Mouse (Mus musculus): ENCODE measurements around the gene Map4k2. TPM values are rescaled to one million over a fixed set of nuclear protein-coding genes. Genes with fewer than 3 reads are reported as not detected.
A peak's percentile ranks its signal among the peaks of the same experiment; 100 is the strongest.

The Map4k2 gene
- polyA plus RNA-seq, 1 experiment from 2014 or later, result 11.3 TPM

DNA sequence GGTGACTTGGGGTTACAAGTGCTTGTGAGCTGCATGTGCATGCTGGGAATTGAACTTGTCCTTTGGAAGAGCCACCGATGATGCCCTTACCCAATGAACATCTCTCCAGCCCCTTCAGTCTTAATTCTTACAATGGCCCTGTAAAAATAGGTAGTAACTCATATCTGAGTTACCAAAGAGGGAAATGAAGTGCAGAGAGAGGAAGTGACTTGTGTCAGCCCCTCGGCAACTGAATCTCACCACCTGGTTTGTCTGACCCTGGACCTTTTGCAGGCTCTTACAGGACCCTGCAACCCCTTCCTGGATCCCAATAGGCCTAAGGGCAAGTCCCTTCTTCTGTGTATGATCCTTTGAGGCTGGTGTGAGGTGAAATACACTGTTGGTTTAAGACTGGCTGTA, 11.2 kb downstream of the Map4k2 start:
- 93% methylated on average over 2 of the region's 2 CpGs for WGBS
- Histone ChIP-seq H3K4me3 (no peak overlapping the region), H3K9me3 (replicated peaks) (no peaks in the 10 kb centered on the region), H3K4me1 (peaks cover 14% of the 10 kb centered on the region), H3K27ac (replicated peaks) (no peak overlapping the region), H3K36me3 (peaks cover 42% of the 10 kb centered on the region), H3K27me3 (ENCODE audit: low read depth, poor library complexity, severe bottlenecking) (no peaks in the 10 kb centered on the region)
- DNase-seq (ENCODE audit: low spot score), result no peak

DNA sequence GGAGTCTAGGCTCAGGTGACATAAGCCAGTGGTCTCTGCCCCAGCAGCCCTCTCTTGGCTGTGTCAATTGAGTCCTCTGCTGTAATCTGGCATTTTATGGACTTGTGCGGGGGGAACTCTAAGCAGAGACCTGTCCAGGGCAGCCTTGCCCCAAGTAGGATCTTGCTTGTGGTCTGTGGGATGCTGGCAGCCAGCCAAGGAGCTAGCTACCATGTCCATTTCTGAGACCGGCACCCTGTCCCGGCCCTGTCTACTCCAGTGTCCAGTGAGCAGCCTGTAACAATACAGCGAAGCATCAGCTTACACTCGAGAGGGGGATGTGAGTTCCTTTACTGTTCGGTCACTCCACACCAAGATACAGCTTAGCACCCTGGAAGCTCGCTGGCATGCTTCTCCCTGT, 13.1 kb downstream of the Map4k2 start:
- H3K9me3 ChIP-seq (replicated peaks), result no peaks in the 10 kb centered on the region
- 93% methylated on average over 7 of the region's 7 CpGs for WGBS
- no peak overlapping the region for H3K27ac ChIP-seq (replicated peaks)
- H3K27me3 ChIP-seq (ENCODE audit: low read depth, poor library complexity, severe bottlenecking), result no peaks in the 10 kb centered on the region
- no peak overlapping the region for H3K4me3 ChIP-seq
- H3K36me3 ChIP-seq, result peaks cover 30% of the 10 kb centered on the region
- DNase-seq (ENCODE audit: low spot score), result no peak
- H3K4me1 ChIP-seq, result peaks cover 7% of the 10 kb centered on the region

DNA sequence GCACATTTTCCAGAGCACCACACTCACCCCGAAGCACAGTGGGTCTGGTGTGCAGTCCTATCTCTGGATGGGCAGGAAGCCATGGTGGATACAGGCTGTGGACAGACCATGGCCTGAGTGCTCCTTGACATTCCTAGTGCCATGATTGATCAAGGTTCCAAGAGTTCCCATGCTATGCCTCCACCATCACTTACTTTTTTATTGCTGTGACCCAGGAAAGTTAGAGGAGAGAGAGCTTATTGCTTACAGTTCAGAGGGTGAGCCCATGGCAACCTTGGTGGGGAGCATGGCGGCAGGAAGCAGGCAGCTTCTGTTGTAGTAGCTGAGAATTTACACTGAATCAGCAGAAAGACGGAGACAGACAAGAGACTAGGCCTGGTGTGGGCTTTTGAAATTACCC, 20.4 kb downstream of the Map4k2 start:
- WGBS, result 90% methylated on average over 3 of the region's 3 CpGs
- Histone ChIP-seq H3K27ac (replicated peaks) (no peak overlapping the region), H3K27me3 (ENCODE audit: low read depth, poor library complexity, severe bottlenecking) (no peaks in the 10 kb centered on the region), H3K9me3 (replicated peaks) (no peaks in the 10 kb centered on the region), H3K4me1 (peaks cover 21% of the 10 kb centered on the region), H3K36me3 (peaks cover 27% of the 10 kb centered on the region), H3K4me3 (no peak overlapping the region)
- DNase-seq (ENCODE audit: low spot score), result no peak

GRCm38 (mm10) chr19:6363091-6363410, 22.1 kb downstream of the Map4k2 start:
- peak overlapping the region; percentile 100 for H3K27ac ChIP-seq (replicated peaks)
- H3K4me1 ChIP-seq, result peaks cover 27% of the 10 kb centered on the region
- 3% methylated on average over 11 of the region's 11 CpGs for WGBS
- H3K9me3 ChIP-seq (replicated peaks), result no peaks in the 10 kb centered on the region
- H3K4me3 ChIP-seq, result peak overlapping the region; percentile 100
- H3K27me3 ChIP-seq (ENCODE audit: low read depth, poor library complexity, severe bottlenecking), result no peaks in the 10 kb centered on the region
- no peak for DNase-seq (ENCODE audit: low spot score)
- H3K36me3 ChIP-seq, result peaks cover 44% of the 10 kb centered on the region

DNA sequence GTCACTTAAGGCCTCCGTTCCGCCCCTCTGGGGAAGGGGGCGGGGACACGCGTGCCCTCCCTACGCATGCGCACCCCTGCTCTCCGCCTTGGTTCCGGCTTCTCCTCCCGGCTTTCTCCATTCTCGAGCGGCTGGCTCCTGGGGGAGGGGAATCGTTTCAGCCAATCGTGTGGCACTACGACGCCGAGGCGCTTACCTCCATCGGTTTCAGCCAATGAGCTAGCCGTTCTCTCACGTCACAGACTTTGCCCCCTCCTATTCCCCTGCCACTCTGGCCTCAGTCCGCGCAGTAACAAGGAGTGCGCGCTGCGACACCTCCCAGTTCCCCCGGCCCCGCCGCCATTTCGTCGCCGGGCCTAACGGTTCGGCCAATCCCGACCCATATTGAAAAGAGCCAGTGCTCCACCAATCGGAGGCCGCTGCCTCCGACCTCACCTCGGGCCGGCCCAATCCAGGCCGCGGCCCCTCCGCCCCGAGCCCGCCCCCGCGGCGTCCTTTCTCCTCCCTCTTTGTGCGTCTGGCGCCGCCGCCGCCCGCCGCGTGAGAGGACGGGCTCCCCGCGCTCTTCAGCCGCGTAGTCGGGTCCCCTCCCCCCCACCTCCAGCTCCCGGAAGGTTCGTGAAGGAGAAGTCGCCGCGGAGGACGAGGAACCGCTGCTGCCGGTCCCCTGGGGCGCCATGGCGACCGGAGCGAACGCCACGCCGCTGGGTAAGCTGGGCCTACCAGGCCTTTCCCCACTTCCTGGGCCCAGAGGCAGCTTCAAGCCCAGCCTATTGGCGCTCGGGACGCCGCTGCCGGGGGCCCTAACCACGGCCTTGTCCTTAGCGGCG, 22.7 kb downstream of the Map4k2 start, which contains the start of gene Sf1:
TSS of gene Sf1 (plus strand) at position 280 of the 830 bp plus-strand sequence.
- Histone ChIP-seq H3K27ac (replicated peaks) (peak within 1 kb of the TSS; percentile 100), H3K36me3 (peaks cover 50% of the 10 kb centered on the region), H3K4me1 (peaks cover 27% of the 10 kb centered on the region), H3K9me3 (replicated peaks) (no peaks in the 10 kb centered on the region), H3K4me3 (peak within 1 kb of the TSS; percentile 100), H3K27me3 (ENCODE audit: low read depth, poor library complexity, severe bottlenecking) (no peaks in the 10 kb centered on the region)
- DNase-seq (ENCODE audit: low spot score), result peak; percentile 100
- whole genome bisulfite sequencing, result under 1% methylated on average over 85 of the region's 85 CpGs

DNA sequence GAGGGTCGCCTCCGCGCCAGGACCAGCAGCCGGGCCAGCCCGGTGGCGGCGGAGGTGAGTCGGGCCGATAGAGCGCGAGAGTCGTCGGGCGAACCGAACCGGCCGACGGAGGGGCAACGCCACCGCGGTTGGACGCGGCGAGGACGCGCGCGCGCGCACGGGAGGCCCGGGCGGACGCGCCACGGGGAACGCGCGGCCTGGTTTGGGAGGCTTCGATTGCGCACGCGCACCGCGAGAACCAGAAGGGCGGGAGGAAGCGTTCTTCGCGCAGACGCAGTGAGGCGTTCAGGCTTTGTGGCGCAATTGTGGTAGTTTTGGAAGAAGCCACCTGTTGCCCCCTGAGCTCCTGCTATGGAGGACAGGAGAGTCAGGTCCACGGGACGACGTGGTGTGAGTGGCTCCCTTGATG, 23.4 kb downstream of the Map4k2 start:
- under 1% methylated on average over 55 of the region's 55 CpGs for WGBS
- DNase-seq (ENCODE audit: low spot score), result peak; percentile 88
- Histone ChIP-seq H3K27ac (replicated peaks) (peak overlapping the region; percentile 100), H3K4me3 (peak overlapping the region; percentile 100), H3K4me1 (peaks cover 27% of the 10 kb centered on the region), H3K27me3 (ENCODE audit: low read depth, poor library complexity, severe bottlenecking) (no peaks in the 10 kb centered on the region), H3K36me3 (peaks cover 57% of the 10 kb centered on the region), H3K9me3 (replicated peaks) (no peaks in the 10 kb centered on the region)

DNA sequence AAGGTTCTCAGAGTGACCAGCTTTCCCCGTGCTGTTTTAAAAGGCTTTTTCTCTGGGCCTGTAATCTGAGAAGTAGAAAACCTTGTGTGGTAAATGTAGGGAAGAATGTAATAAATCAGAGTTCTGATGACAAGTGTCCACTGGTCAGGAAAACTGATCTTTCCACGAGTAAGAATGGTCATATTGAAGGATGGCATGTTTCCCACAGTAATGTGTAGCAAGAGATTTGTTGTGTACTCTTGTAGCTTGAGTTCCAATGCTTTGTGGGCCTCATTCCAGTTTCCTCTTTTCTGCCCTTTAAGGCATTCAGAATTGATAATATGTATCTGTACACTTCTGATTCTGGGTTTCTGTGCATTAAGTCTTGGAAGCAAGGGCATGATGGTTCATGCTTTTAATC, 23.9 kb downstream of the Map4k2 start:
- peaks cover 62% of the 10 kb centered on the region for H3K36me3 ChIP-seq
- peaks cover 27% of the 10 kb centered on the region for H3K4me1 ChIP-seq
- no peaks in the 10 kb centered on the region for H3K27me3 ChIP-seq (ENCODE audit: low read depth, poor library complexity, severe bottlenecking)
- peak overlapping the region; percentile 100 for H3K4me3 ChIP-seq
- H3K9me3 ChIP-seq (replicated peaks), result no peaks in the 10 kb centered on the region
- 11% methylated on average over 2 of the region's 2 CpGs for WGBS
- no peak for DNase-seq (ENCODE audit: low spot score)
- peak overlapping the region; percentile 100 for H3K27ac ChIP-seq (replicated peaks)

DNA sequence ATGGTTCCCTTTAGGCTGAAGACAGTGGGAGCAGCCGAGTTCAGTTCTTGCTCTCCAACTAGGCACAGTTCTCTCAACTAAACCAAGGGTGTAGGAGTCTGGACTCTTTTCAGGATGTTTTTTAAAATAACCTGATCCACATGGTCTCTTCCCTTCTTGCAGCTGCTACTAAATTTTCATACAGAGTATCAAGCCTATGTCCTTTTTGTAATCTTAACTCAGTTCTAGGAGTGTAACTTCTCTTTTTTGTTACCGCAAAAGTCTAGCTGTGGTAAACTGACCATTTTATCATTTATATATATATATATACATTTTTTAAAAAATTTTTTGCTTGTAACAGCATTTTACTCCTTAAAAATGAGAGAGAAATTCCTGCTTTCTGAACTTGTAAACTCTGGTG, 29.2 kb downstream of the Map4k2 start:
- no peaks in the 10 kb centered on the region for H3K27me3 ChIP-seq (ENCODE audit: low read depth, poor library complexity, severe bottlenecking)
- WGBS, result 87% methylated on average over 2 of the region's 2 CpGs
- no peak overlapping the region for H3K27ac ChIP-seq (replicated peaks)
- H3K9me3 ChIP-seq (replicated peaks), result no peaks in the 10 kb centered on the region
- peaks cover 24% of the 10 kb centered on the region for H3K4me1 ChIP-seq
- no peak for DNase-seq (ENCODE audit: low spot score)
- H3K36me3 ChIP-seq, result peaks cover 100% of the 10 kb centered on the region
- no peak overlapping the region for H3K4me3 ChIP-seq

DNA sequence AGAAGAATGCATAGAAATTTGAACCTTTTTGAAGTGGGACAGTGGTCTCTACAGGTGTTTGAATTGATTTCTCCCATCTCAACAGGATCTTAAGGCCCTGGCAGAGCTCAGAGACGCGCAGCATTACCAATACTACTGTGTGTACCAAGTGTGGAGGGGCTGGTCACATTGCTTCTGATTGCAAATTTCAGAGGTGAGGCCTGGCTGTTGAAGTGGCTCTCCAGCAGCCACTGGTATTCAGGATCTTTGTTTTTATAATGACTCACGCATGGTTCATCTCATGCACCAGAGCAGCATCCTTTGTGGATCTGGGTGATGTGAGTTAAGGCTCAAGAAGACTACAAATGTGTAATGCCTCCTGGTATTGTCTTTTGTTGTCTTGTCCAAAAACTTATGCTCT, 31.5 kb downstream of the Map4k2 start:
- DNase-seq (ENCODE audit: low spot score), result no peak
- WGBS, result 94% methylated on average over 3 of the region's 3 CpGs
- Histone ChIP-seq H3K4me3 (no peak overlapping the region), H3K36me3 (peaks cover 100% of the 10 kb centered on the region), H3K9me3 (replicated peaks) (no peaks in the 10 kb centered on the region), H3K27ac (replicated peaks) (no peak overlapping the region), H3K27me3 (ENCODE audit: low read depth, poor library complexity, severe bottlenecking) (no peaks in the 10 kb centered on the region), H3K4me1 (peaks cover 28% of the 10 kb centered on the region)

DNA sequence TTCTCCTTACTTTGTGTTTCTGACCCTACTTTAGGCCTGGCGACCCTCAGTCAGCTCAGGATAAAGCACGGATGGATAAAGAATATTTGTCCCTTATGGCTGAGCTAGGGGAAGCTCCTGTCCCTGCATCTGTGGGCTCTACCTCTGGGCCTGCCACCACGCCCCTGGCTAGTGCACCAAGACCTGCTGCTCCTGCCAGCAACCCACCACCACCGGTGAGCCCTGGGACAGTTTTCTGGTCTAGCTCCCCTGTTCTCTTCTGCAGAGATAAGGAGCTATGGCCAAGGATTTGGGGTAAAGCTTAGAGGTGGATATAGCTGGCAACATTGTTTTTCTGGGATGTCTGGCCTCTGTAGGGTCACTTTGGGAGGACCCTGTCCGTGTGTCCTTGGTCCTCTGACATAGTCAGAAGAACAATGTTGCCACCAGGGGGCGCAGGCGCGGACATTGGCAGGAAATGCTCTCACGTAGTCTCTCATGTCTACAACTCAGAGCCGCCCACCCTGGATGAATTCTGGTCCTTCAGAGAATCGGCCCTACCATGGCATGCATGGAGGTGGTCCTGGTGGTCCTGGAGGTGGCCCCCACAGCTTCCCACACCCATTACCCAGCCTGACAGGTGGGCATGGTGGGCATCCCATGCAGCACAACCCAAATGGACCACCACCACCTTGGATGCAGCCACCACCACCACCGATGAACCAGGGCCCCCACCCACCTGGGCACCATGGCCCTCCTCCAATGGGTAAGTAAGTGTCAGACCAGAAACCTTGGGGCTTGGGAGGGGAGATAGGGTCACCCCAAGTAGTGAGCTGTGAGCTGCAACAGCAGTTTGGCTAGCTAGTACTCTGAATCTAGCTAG, 32.8 kb downstream of the Map4k2 start:
- H3K27ac ChIP-seq (replicated peaks), result no peak overlapping the region
- 75% methylated on average over 12 of the region's 12 CpGs for WGBS
- H3K4me3 ChIP-seq, result no peak overlapping the region
- H3K9me3 ChIP-seq (replicated peaks), result no peaks in the 10 kb centered on the region
- DNase-seq (ENCODE audit: low spot score), result peak; percentile 72
- H3K4me1 ChIP-seq, result peaks cover 31% of the 10 kb centered on the region
- no peaks in the 10 kb centered on the region for H3K27me3 ChIP-seq (ENCODE audit: low read depth, poor library complexity, severe bottlenecking)
- peaks cover 100% of the 10 kb centered on the region for H3K36me3 ChIP-seq

- Histone ChIP-seq H3K4me3 (no peak overlapping the region), H3K27ac (replicated peaks) (no peak overlapping the region), H3K36me3 (peaks cover 100% of the 10 kb centered on the region), H3K9me3 (replicated peaks) (no peaks in the 10 kb centered on the region), H3K27me3 (ENCODE audit: low read depth, poor library complexity, severe bottlenecking) (no peaks in the 10 kb centered on the region), H3K4me1 (peaks cover 31% of the 10 kb centered on the region)
- no peak for DNase-seq (ENCODE audit: low spot score)
- over 99% methylated on average over 10 of the region's 10 CpGs for WGBS
Measured at GRCm38 (mm10) chr19:6374571-6374970, 33.6 kb downstream of the Map4k2 start.

DNA sequence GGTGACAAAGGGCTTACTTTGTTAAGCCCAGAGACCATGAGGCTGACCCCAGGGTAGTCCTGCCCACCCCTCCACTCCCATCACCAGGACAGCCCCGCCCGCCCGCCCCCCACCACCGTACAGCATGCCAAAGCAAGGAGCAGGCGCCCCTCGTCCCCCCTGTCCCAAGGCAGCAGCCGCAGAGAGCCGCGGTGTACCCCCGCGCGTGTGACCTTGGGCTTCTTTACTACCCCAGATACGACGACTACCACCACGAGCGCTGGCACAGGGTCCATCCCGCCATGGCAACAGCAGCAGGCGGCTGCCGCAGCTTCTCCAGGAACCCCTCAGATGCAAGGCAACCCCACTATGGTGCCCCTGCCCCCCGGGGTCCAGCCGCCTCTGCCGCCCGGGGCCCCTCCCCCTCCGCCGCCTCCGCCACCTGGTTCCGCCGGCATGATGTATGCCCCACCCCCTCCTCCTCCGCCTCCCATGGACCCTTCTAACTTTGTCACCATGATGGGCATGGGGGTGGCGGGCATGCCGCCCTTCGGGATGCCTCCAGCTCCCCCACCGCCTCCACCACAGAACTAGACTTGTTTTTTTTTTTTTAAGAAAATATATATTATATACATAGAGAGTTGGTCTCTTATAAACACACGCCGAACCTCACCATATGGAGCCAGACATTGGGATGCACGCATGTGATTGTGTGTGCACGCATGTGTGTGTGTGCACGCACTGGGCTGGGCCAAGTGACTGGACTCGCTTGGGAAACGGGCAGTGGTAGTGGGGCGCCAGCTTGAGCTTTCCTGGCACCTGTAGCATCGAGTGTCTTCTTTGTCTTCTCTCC, 34.7 kb downstream of the Map4k2 start:
- Histone ChIP-seq H3K36me3 (peaks cover 98% of the 10 kb centered on the region), H3K27me3 (ENCODE audit: low read depth, poor library complexity, severe bottlenecking) (no peaks in the 10 kb centered on the region), H3K4me1 (peaks cover 31% of the 10 kb centered on the region), H3K4me3 (no peak overlapping the region), H3K27ac (replicated peaks) (no peak overlapping the region), H3K9me3 (replicated peaks) (no peaks in the 10 kb centered on the region)
- 93% methylated on average over 42 of the region's 42 CpGs for WGBS
- DNase-seq (ENCODE audit: low spot score), result no peak

All from midbrain, embryonic 10.5 days (tissue).